Mouse (Mus musculus) heart, adult 2 months (tissue): ENCODE results near the gene Plk2.

Experiments used
- CTCF ChIP-seq: fragments of 200-600 bp; IDR thresholded peaks from 2 replicates; pipeline ENCODE4 v1.8.1; 2022; ENCODE audit warnings: antibody characterized with exemption, mild to moderate bottlenecking, moderate library complexity
- POLR2A ChIP-seq: fragments of 200-500 bp; IDR thresholded peaks from 2 replicates; pipeline ENCODE4 v1.6.1; 2011; ENCODE audit warnings: mild to moderate bottlenecking, low read depth, low read length, control low read depth; ENCODE audit not compliant: insufficient read depth

DNA sequence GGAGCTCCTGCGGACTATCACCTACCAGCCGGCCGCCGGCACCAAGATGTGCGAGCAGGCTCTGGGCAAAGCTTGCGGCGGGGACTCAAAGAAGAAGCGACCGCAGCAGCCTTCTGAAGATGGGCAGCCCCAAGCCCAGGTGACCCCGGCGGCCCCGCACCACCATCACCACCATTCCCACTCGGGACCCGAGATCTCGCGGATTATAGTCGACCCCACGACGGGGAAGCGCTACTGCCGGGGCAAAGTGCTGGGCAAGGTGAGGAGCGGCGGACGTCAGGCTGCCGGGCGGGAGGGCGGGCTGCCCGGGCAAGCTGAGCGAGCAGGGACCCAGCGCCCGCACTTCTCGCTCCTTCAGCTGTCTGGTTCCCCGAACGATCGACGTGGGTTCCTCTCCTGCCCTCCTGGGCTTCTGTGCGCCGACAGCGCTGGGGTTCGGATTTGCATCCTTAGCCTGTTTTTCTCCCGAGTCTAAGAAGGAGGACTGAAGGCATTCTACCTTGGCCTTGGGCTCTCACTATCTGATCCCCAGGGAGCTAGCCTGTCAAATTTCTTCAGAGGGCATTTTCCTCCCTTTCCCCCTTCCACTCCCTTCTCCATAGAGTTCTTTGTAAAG is 441 bp downstream of the Plk2 start:
- TF ChIP-seq CTCF (no peak), POLR2A (no peak)
